Mouse (Mus musculus) heart, adult 2 months (tissue): Measurements from ENCODE around the gene Phyhd1.

Source experiments
- CTCF ChIP-seq: fragments of 200-600 bp; IDR thresholded peaks from 2 replicates; pipeline ENCODE4 v1.8.1; 2022; ENCODE audit warnings: antibody characterized with exemption, mild to moderate bottlenecking, moderate library complexity
- EP300 ChIP-seq: fragments of 200-500 bp; IDR thresholded peaks from 2 replicates; pipeline ENCODE4 v1.6.1; 2011; ENCODE audit warnings: low read depth, low read length, control low read depth; ENCODE audit not compliant: insufficient read depth
- POLR2A ChIP-seq: fragments of 200-500 bp; IDR thresholded peaks from 2 replicates; pipeline ENCODE4 v1.6.1; 2011; ENCODE audit warnings: mild to moderate bottlenecking, low read depth, low read length, control low read depth; ENCODE audit not compliant: insufficient read depth

- TF ChIP-seq CTCF = no peak
- TF ChIP-seq EP300 = no peak
- TF ChIP-seq POLR2A = no peak
Observed at GRCm38 (mm10) chr2:30257699-30258460, 8.1 kb upstream of the Phyhd1 start.
